Comparison of ENCODE assay signal across 8 mouse cellular contexts in genomic region chr5:73338832-73339163, GRCm38 (mm10). TPM values are rescaled to one million over a fixed set of nuclear protein-coding genes. Genes with fewer than 3 reads are reported as not detected.
DNase-seq lines count a peak whose midpoint lies in the region; ATAC-seq lines count a peak whose summit lies in the region.

No protein-coding gene starts in this region.

- H3K27me3 ChIP-seq in limb, embryonic 12.5 days: peaks cover 14% of the 10 kb centered on the region; the same call in 1 of the 2 replicates
- no peaks in the 10 kb centered on the region for H3K27me3 ChIP-seq in stomach, embryonic 15.5 days (replicated peaks)

- peaks cover 6% of the 10 kb centered on the region; the same call in 1 of the 2 replicates for H3K4me1 ChIP-seq in limb, embryonic 12.5 days (replicated peaks)
- peaks cover 15% of the 10 kb centered on the region; the same call in 1 of the 2 replicates for H3K4me1 ChIP-seq in stomach, embryonic 15.5 days

- peak; percentile 17 to 20 for DNase-seq in cerebellum, postnatal 14 days
- no peak for DNase-seq in cerebellum, adult 18-20 months
- peak; percentile 16 for DNase-seq in right cerebral cortex, postnatal 4 days
- DNase-seq in right cerebral cortex, adult 18-20 months: no peak
- DNase-seq in urinary bladder, postnatal 14 days (ENCODE audit: low spot score): no peak
- DNase-seq in cerebellum, adult 9-11 months: no peak

- no peaks in the 10 kb centered on the region for H3K9me3 ChIP-seq in limb, embryonic 12.5 days
- H3K9me3 ChIP-seq in stomach, embryonic 15.5 days: no peaks in the 10 kb centered on the region

- H3K4me2 ChIP-seq in limb, embryonic 12.5 days: peak overlapping the region; percentile 89
- peak overlapping the region; percentile 87 for H3K4me2 ChIP-seq in stomach, embryonic 15.5 days

- no peak overlapping the region for H3K27ac ChIP-seq in limb, embryonic 12.5 days
- H3K27ac ChIP-seq in stomach, embryonic 15.5 days: 0 out of 2 replicates have a peak overlapping the region, but pooled peaks have one; percentile 53

- no peak; the same call in 1 of the 2 replicates for ATAC-seq in limb, embryonic 12.5 days (ENCODE audit: insufficient number of reproducible peaks, insufficient read depth, low FRiP score, low TSS enrichment, low read depth)
- 0 out of 2 replicates have a peak, but pooled peaks have one; percentile 1 for ATAC-seq in stomach, embryonic 15.5 days (ENCODE audit: insufficient read depth, low FRiP score, low read depth)

- H3K9ac ChIP-seq in limb, embryonic 12.5 days (replicated peaks): peak overlapping the region; percentile 72
- 0 out of 2 replicates have a peak overlapping the region, but pooled peaks have one; percentile 47 for H3K9ac ChIP-seq in stomach, embryonic 15.5 days

- peak overlapping the region; percentile 60 for H3K4me3 ChIP-seq in limb, embryonic 12.5 days (replicated peaks)
- peak overlapping the region; percentile 58 for H3K4me3 ChIP-seq in stomach, embryonic 15.5 days (replicated peaks)

- H3K36me3 ChIP-seq in limb, embryonic 12.5 days: no peaks in the 10 kb centered on the region
- no peaks in the 10 kb centered on the region for H3K36me3 ChIP-seq in stomach, embryonic 15.5 days

- 48% methylated on average over 14 of the region's 14 CpGs for WGBS in limb, embryonic 12.5 days
- WGBS in stomach, embryonic 15.5 days: 55% methylated on average over 14 of the region's 14 CpGs

RNA-seq across cellular contexts. Expression of gene Ociad2, which starts 2.0 kb away (rescaled TPM):
- polyA plus RNA-seq in limb, embryonic 12.5 days (2016; fragmentation: Nextera tagmentation; extraction: Ambion mirVana): 7.8 and 9.4 TPM in 2 replicates
- 86.6 and 96.5 TPM in 2 replicates for polyA plus RNA-seq in stomach, embryonic 15.5 days (2015; fragmentation: Nextera tagmentation; extraction: Ambion mirVana)

RNA-seq across cellular contexts. Expression of gene Ociad1, which starts 46.2 kb away (rescaled TPM):
- polyA plus RNA-seq in limb, embryonic 12.5 days (2016; fragmentation: Nextera tagmentation; extraction: Ambion mirVana): 181 and 208 TPM in 2 replicates
- polyA plus RNA-seq in stomach, embryonic 15.5 days (2015; fragmentation: Nextera tagmentation; extraction: Ambion mirVana): 249 and 252 TPM in 2 replicates

Comparison
In these comparisons a context has a peak if more than half of its experiments do, and no peak if none do; other contexts are left out.
1. DNase-seq: peak in cerebellum, postnatal 14 days (2 of 2) and right cerebral cortex, postnatal 4 days (single experiment); none in cerebellum, adult 18-20 months (0 of 2), right cerebral cortex, adult 18-20 months (single experiment), urinary bladder, postnatal 14 days (single experiment) and cerebellum, adult 9-11 months (single experiment).